Mouse (Mus musculus) cerebellum, adult 18-20 months (tissue): ENCODE measurements around the gene Stk17b.
"Not testable (repeated sequence)": the region's sequence is repeated elsewhere in the genome, so short reads cannot be mapped to it uniquely, and the experiment has no call there.

ENCODE experiments used
- DNase-seq, 2 experiments: peaks; one replicate each; pipeline ENCODE4 v3.0.0; 2021

Gene Stk17b

DNA sequence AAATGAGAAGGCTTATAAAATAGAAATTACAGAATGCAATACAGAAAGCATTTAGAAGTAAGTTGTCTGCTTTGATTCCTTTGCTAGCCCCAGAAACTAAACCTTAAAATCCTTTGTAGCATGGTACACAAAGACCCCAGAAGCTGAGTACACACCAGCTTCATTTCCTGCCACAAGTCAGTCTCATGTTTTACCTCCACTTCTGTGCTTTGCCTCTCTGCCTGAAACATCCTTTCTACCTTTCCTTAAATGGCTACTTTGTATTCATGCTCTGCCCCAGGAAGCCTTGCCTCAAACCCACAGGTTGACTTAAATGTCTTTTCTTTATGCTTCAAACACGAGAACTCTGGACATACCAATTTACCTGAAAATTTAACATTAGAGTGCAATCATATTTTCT lies 3.7 kb downstream of the Stk17b start:
- DNase-seq = no peak

GRCm38 (mm10) chr1:53776176-53776905 lies 8.7 kb downstream of the Stk17b start:
- no peak for DNase-seq

DNA sequence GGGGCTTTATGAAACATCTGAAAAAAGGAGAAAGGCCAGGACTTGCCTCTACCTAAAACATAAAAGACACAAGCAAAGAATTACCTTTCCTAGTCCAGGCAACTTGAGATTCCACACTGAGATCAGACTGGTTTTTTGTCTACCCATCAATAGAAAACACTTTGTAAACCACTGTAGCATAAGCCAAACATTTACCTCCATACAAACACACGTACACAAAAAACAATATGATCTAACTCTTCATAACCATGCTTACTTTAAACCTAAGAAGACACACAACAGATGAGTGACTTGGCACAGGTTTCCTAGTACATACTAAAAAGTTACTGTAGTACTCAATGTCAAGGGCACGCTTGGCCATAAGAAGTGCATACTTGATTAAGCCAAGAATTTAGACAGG lies 9.5 kb downstream of the Stk17b start:
- DNase-seq = no peak

- no peak for DNase-seq
Measured at GRCm38 (mm10) chr1:53775036-53775435, 10.0 kb downstream of the Stk17b start.

GRCm38 (mm10) chr1:53774571-53774970 lies 10.5 kb downstream of the Stk17b start:
- DNase-seq = no peak

GRCm38 (mm10) chr1:53773994-53774393 lies 11.0 kb downstream of the Stk17b start:
- DNase-seq = no peak

DNA sequence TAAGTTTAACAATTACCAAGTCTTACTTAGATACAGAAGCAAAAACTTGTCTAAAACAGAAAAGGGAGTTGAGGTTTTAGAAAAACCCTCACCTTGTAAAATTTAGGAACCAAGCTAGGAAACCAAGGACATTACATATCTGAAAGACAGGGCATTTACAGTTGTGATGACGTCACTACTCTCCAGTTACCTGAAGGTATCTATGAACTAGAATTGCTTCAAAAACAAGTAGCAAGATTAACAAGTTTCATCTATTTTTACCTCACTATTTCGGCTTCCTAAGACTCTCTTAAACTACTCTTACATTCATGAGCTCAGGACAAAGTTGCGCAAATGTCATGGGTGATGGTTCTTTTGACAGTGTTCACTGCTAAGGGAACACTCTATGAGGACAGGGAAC lies 12.1 kb downstream of the Stk17b start:
- no peak for DNase-seq

DNA sequence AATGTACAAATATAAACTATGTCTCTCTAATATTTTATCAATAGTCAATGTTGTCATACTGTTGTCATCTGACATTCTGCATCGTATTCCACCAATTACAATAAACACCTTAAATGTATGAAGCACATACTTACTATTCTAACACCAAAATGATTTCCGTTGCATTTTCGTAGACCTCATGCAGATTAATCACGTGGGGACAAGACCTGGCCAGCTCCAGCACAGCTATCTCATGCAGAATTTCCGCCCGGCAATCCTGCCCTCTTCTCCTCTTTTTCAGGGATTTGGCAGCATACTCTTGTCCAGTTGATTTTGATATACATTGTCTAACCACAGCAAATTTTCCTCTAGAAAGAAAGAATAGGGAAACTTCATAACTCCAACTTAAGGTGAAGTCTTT lies 13.5 kb downstream of the Stk17b start:
- DNase-seq = no peak

DNA sequence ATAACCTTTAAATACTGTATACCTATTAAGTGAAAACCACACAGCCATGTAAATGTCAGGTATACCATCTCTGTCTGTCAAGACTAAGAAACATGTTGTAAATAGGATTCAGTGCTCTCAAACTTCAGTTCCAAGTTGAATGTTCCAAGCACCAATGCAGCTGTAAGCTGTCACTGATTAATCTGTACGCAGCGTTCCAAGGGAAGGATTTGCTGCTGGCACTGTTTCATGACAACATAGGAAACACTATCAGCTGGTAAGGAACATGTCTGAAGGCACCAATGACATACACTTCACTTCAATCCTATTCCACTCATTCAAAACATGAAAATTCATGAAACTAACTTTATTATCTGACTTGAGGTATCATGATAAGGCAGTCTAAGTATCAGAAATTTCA lies 18.9 kb downstream of the Stk17b start:
- DNase-seq = no peak

DNA sequence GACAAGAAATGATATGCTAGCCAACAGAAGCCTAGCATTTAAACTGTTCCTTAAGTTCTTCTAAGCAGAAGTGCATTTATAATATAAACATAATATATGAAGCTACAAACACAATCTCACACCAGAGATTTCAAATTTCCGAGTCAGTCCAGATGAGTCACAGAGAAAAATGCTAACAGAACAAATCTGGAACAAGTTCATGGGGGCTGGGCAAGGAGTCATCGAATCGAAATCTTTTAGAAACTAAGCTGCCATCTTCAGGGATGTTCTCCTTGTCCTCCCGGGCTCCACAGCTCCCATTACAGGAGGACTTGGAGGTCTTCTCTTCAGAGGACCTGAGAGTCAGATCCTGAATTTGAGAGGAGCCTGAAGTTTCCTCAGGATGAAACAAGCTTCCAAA lies 27.7 kb downstream of the Stk17b start:
- DNase-seq = no peak

- not testable (repeated sequence) for DNase-seq
Measured at GRCm38 (mm10) chr1:53753501-53753900, 31.5 kb downstream of the Stk17b start.

- no peak for DNase-seq
Measured at GRCm38 (mm10) chr1:53751144-53751543, 33.9 kb downstream of the Stk17b start.

DNA sequence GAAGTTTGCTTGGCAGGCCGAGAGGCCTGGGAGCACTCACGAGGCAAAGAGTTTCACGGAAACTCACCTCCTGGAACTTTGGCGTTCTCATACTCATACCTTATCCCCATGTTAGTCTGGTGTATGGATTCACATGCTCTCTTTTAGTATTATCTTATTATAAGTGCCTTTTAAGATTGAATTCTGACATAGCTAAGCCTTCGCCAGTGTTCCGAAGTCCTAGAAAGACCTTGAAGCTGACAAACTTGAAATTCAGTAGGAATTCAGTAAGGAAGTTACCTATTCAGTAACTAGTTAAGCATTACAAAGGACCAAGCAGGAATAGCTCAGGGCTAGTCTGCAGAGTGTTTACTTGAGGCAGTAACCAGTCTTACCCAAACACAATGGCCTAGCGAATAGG lies 34.3 kb downstream of the Stk17b start:
- DNase-seq = not testable (repeated sequence)

DNA sequence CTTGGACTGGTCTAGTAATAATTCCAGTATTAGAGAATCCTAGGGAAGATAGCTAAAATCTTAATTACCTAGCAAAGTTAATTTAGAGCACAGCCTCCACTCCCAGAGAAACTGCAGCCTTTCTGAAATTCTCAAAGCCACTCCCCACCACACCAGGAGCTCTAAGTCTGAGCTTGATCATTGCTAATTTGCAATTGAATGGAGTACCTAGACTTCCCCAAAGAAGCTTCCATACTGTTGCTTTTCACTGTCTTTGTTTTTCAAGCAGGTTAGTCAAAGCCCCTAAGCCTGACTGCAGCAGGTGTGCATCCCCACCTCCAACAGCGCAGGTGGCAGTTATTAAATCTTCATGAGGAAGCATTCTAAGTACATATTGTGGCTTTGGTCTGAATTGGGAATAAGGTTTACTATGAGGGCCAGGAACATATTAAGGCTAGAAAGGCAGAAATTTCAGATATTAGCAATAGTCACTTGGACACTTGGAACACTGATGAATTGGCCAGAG lies 35.1 kb downstream of the Stk17b start:
- DNase-seq = not testable (repeated sequence)

- DNase-seq = no peak
Measured at GRCm38 (mm10) chr1:53748571-53748970, 36.5 kb downstream of the Stk17b start.

GRCm38 (mm10) chr1:53746001-53746400 lies 39.0 kb downstream of the Stk17b start:
- no peak for DNase-seq

DNA sequence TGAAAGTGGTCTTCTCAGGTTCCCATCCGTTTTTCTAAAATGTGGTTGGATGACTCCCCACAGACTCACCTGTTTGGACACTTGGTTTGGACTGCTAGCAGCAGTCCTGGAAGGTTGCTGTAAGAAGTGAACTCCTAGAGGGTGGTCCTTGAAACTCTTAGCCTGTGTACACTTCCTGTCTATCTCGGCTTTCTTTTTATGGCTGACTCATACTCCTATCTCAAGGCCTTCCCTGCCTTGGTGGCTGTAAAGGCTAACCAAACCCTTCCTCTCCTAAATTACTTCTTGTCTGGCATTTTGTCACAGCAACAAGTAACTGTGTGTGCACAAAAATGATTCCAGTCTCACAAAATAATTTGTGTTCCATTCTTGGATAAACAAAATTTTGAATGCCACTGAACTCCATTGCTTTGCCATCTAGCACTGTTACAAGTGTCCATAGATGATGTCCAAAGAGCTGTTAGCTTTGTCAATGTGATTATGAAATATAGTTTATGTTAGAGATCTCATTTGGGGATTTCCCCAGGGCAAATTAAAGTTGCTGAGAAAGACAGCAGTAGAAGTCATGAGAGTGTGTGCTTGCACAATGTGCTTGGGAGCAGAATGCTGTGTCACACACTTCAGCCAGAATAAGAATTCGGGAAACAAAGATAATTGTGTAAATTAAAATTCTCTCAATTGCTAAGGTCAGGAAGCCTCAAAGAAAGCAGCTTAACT lies 43.1 kb downstream of the Stk17b start:
- DNase-seq = no peak

- DNase-seq = no peak
Measured at GRCm38 (mm10) chr1:53740777-53741336, 44.2 kb downstream of the Stk17b start.

DNA sequence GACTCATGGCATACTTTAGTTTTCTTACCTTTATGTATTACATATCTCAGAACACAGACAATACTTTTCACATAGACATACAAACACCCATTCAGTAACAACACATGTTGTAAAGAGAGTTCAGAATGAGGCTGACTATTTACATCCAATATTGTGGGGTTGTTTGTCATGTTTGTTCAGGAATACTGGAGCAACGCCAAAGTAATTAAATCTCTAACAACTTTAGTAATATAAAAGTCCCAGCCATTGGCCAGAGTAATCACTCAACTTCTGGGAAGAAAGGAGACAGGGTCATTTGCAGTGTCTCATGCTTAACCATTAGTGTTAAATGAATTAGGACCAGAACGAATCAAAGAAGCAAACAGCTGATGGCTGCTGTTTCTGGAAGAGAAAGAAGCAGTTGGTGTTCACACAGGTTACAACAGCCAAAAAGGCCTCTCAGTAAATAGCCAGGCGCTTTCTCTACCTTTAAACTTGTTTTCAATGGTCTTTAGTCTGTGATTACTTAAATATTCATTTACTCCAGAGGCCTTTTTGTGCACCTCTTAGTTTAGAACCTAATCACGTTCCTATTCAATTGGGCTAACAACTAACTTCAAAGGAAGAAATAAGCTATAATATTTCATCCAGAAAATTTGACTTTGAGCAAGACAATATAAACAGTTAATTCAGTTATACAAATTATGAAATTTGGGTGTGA lies 44.8 kb downstream of the Stk17b start:
- not testable (repeated sequence) for DNase-seq

- DNase-seq = no peak
Measured at GRCm38 (mm10) chr1:53736583-53736982, 48.4 kb downstream of the Stk17b start.

- DNase-seq = no peak
Measured at GRCm38 (mm10) chr1:53728489-53729225, 56.4 kb downstream of the Stk17b start.

- DNase-seq = no peak
Measured at GRCm38 (mm10) chr1:53726883-53727282, 58.1 kb downstream of the Stk17b start.

DNA sequence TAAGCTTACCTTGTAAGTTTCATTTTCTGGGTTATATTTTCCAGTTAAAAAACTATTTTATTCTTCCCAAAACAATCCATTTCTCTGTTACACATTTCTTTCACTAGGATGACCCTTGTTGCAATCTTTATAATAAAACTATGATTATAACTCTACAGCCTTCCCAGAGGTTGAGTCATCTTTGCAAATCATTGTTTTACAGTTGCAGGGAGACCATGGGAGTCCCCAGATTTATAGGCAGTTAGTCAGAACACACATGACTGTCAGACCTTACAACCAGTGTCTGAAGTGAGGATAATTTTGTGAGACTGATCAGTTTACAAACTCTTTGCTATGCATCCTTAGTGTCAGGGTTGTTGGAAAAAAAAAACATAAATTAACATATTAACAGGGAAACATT lies 63.7 kb downstream of the Stk17b start:
- DNase-seq = no peak
